Mouse (Mus musculus): ENCODE results near the gene Wipf2.
"Not testable (repeated sequence)": the region's sequence is repeated elsewhere in the genome, so short reads cannot be mapped to it uniquely, and the experiment has no call there.

Gene Wipf2

GRCm38 (mm10) chr11:98863028-98863750 lies at the start of gene Wipf2:
Wipf2 (plus strand) TSS chr11:98863638.
- peak; percentile 95 for DNase-seq

GRCm38 (mm10) chr11:98816706-98817239 lies 46.7 kb upstream of the Wipf2 start:
- DNase-seq = no peak

GRCm38 (mm10) chr11:98820968-98821367 lies 42.5 kb upstream of the Wipf2 start:
- DNase-seq = no peak

GRCm38 (mm10) chr11:98826071-98826470 lies 37.4 kb upstream of the Wipf2 start:
- not testable (repeated sequence) for DNase-seq

- DNase-seq = no peak
Measured at GRCm38 (mm10) chr11:98827877-98828276, 35.6 kb upstream of the Wipf2 start.

GRCm38 (mm10) chr11:98829091-98829775 lies 34.2 kb upstream of the Wipf2 start:
- peak in 1 of 2 experiments; percentile 31 for DNase-seq

- DNase-seq = no peak
Measured at GRCm38 (mm10) chr11:98829875-98830274, 33.6 kb upstream of the Wipf2 start.

GRCm38 (mm10) chr11:98835296-98835695 lies 28.1 kb upstream of the Wipf2 start:
- no peak for DNase-seq

- no peak for DNase-seq
Measured at GRCm38 (mm10) chr11:98835725-98836124, 27.7 kb upstream of the Wipf2 start.

- DNase-seq = no peak
Measured at GRCm38 (mm10) chr11:98836128-98836527, 27.3 kb upstream of the Wipf2 start.

GRCm38 (mm10) chr11:98836651-98837141 lies 26.7 kb upstream of the Wipf2 start, which contains the start of gene Rapgefl1:
Rapgefl1 (plus strand) TSS chr11:98836785.
- peak; percentile 80 to 84 for DNase-seq

GRCm38 (mm10) chr11:98837231-98837704 lies 26.2 kb upstream of the Wipf2 start:
- peak; percentile 54 to 63 for DNase-seq

GRCm38 (mm10) chr11:98837917-98838316 lies 25.5 kb upstream of the Wipf2 start:
- no peak for DNase-seq

GRCm38 (mm10) chr11:98838512-98838911 lies 24.9 kb upstream of the Wipf2 start:
- no peak for DNase-seq

GRCm38 (mm10) chr11:98839402-98839801 lies 24.0 kb upstream of the Wipf2 start:
- DNase-seq = no peak

- DNase-seq = peak; percentile 25 to 62
Measured at GRCm38 (mm10) chr11:98839897-98840296, 23.5 kb upstream of the Wipf2 start.

- no peak for DNase-seq
Measured at GRCm38 (mm10) chr11:98846016-98846415, 17.4 kb upstream of the Wipf2 start.

GRCm38 (mm10) chr11:98846865-98847604 lies 16.4 kb upstream of the Wipf2 start:
- DNase-seq = no peak

GRCm38 (mm10) chr11:98849196-98849894 lies 14.1 kb upstream of the Wipf2 start:
- DNase-seq = no peak

- no peak for DNase-seq
Measured at GRCm38 (mm10) chr11:98850100-98851093, 13.0 kb upstream of the Wipf2 start.

GRCm38 (mm10) chr11:98854116-98854515 lies 9.3 kb upstream of the Wipf2 start:
- no peak for DNase-seq
